Mouse (Mus musculus) G1E-ER4 (cell line): ENCODE measurements around the gene Cipc. TPM values are rescaled to one million over a fixed set of nuclear protein-coding genes. Genes with fewer than 3 reads are reported as not detected.

ENCODE experiments used
- GATA1 ChIP-seq: IDR thresholded peaks from one replicate; pipeline ENCODE4 v1.8.0; 2012; ENCODE audit warnings: low read length, inconsistent platforms
- polyA plus RNA-seq: library from polyadenylated mRNA; stranded (reverse); fragments of >175 nt; gene quantifications from 2 replicates; pipeline ENCODE4 v1.2.3, GENCODE M21; 2012

Gene Cipc
- polyA plus RNA-seq, 1 experiment: 28.6 TPM

DNA sequence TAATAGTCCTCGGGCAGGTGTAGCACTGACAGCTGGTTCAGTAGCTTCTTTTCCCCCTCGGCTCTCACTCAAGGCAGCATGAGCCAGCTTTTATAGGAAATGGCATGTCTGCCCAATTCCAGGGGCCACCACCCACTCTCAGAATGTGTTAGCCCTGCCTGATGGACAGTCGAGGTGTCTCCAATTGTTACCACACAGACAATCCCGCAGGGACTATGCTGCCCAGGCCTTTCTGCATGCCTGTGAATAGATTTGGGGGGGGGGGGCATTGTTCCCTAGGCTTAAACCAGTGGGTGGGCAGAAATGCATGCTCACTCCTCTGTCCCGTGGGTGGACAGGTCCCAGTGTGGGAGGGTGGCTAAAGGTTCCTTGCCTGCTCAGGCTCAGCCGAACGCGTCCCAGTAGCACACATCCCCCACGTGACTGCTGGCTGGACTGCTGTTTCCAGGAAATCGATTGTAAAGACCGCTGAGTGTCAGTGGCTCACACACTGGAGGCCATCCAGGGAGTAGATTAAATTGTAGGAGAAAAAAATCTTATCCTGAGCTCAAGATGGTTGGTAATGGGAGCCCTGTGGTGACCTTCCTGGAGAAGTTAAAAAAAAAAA lies 28.4 kb upstream of the Cipc start:
- TF ChIP-seq GATA1: no peak

DNA sequence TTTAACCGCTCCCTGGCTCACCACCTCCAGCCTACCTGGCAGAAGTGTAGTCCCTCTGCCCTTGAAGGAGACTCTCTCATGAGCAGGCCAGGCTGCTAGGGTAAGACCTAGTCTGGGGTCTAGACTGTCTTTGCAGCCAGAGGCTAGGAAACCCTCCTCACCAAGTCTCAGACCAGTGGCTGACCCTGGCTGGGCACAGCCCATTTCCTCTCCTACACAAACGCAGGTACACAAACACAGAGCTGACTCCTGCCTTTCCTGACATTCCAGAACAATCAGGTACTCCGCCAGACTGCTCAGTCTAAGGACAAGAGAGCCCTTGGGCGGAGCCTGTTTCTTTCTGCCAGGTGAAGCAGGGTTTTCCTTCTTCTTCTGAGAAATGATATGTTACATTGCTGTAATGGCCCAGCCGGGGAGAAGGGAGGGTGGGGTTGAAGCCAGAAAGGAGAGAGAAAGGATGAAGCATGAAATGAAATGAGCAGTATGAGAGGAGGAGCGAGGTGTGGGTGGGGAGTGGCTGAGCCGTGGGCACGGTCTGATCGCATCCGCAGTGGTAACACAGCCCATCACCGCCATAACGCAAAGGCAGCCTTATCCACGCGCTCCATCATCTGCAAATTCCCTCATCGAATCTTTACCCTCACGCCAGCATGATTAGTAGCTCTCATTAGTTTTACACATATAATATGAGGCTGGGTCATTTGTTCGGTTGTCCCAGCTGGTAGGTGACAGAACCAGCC lies 27.7 kb upstream of the Cipc start:
- no peak for TF ChIP-seq GATA1

- TF ChIP-seq GATA1: no peak
Observed at GRCm38 (mm10) chr12:86923837-86924236, 23.0 kb upstream of the Cipc start.

DNA sequence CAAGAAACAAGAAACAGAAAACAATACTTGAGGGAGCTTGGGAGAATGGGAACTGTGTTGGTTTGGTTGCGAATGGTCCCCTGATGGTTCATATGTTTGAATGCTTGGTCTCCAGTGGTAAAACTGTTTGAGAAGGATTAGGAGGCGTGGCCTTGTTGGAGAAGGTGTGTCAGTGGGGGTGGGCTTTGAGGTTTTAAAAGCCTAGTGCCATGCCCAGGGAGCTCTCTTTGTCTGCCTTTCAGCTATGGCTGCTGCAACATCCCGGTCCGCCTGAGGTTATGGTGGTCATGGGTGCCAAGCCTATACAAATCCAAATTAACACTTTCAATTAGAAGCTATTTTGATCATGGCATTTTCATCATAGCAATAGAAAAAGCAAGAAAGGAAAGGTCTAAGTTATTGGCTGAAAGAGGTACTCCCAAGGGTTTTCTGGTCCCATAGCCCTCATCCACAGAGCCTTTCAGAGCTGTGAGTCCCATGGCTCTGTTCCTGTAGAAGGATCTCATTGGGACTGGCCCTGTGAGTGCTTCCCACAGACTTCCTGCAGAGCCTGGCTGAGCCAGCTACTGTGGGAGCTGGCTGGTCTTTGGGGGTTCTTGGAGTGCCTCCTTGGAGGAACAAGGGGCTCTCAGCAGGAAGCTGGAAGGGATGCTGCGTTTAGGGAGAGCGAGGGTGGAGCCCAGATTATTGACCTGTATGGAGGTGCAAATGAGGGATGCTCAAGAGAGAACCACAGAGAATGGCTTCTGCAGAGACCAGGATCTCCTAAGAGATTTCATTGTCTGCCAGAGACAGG lies 15.7 kb upstream of the Cipc start:
- no peak for TF ChIP-seq GATA1

DNA sequence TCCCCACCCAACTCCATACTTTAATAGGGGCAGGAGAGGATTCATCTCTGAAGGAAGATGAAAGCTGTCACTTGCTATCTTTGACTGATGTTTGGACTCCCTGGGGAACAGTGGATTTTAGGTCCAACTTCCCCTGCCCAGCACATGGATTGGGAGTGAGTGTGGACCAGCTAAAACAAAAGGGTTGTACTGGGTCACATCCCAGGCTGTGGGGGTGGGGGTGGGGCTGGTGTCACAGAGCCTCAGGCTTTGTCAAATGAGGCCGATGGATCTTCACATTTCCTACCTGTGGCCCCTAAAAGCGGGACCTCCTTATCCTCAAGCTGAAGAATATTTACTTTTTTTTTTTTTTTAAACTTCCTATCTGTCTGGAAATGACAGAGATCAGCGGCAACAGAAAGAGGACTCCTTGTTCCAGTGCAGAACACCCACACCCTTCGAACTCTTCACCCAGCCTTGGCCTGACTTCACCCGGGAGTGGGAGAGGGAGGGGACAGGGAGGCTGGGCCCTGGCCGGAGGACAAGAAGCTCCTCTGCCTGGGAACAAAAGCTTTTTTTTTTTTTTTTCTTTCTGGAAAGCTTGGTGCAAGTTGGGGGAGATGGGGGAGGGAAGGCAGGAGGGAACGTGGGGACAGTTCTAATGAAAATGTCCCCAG lies 14.8 kb upstream of the Cipc start:
- TF ChIP-seq GATA1: no peak

GRCm38 (mm10) chr12:86932575-86932952 lies 14.3 kb upstream of the Cipc start:
- no peak for TF ChIP-seq GATA1

DNA sequence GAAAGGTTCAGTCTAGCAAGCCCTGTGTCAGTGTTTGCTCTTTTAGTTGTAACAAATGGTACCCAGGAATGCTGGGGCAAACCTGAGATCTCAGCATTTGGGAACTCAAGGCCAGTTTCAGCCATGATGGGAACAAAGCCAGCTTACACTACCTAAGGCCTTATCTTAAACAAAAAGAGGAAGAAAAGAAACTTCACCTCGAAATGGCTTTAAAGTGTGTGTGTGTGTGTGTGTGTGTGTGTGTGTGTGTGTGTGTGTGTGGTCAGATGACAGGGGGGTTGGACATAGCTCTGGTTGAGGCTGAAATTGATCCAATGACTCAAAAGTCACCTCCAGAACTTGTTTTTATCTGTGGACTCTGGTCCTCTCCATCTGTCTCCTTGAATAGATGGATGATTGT lies 12.1 kb upstream of the Cipc start:
- TF ChIP-seq GATA1: no peak

DNA sequence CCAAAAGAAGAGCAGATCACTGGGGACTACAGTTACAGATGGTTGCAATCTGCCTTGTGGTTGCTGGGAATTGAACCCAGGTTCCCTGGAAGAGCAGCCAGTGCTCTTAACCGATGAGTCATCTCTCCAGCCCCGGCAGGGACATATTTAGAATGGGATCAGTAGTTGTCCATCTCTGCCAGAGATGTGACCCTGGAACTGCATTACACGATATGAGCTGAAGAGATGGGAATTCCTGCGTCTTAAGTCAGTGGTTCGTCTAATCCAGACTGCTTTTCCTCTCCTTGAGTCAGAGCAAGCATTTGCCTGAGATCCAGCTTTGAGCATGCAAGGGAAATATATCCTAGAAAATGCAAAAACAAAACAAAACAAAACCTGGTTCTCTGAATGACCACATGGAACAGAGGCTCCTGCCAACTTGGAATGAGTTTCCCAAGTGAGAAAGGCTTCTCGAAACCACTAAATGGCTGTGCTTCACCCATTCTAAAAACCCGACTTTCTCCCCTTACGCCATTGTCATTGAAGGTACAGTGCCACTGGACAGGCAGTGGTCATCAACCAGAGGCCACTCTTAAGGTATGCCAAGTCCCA lies 11.1 kb upstream of the Cipc start:
- no peak for TF ChIP-seq GATA1

GRCm38 (mm10) chr12:86936587-86937343 lies 10.1 kb upstream of the Cipc start:
- no peak for TF ChIP-seq GATA1

DNA sequence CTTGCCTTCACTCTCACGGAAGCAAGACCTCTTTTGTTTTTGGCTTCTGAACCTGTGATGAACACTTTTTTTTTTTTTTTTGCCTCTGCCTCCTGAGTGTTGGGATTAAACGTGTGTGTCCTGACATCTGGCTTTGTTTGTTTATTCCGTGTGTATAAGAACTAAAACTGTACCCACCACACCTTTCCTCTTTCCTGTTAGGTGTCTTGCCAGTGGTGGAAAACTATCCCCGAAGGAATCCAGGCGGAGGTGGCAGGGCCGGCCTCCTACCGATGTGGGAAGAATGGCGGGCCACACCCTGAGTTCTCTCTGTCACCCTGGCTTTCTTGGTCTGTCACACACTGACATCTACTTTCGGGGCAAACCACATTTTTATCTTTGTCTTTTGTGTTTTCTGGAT lies 8.3 kb upstream of the Cipc start:
- no peak for TF ChIP-seq GATA1

DNA sequence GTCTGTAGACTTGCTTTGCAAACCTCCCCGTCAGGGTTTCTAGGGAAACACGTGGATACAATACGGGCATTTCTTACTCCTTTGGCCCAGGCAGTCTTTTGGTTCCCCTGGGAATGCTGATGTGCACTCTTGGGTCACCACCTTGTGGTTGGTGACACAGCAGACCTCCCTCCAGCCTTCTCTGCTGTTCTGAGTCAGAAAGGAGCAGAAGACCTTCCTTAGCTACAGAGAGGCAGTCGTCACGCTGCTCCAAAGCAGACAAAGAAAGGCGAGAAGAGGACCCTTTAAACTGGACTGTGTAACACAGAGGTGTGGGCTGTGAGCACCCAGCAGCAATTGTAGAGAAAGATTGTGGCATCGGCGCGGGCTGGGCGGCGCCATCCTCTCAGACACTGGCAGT lies 5.7 kb upstream of the Cipc start:
- TF ChIP-seq GATA1: no peak

- no peak for TF ChIP-seq GATA1
Observed at GRCm38 (mm10) chr12:86941734-86942486, 4.9 kb upstream of the Cipc start.

DNA sequence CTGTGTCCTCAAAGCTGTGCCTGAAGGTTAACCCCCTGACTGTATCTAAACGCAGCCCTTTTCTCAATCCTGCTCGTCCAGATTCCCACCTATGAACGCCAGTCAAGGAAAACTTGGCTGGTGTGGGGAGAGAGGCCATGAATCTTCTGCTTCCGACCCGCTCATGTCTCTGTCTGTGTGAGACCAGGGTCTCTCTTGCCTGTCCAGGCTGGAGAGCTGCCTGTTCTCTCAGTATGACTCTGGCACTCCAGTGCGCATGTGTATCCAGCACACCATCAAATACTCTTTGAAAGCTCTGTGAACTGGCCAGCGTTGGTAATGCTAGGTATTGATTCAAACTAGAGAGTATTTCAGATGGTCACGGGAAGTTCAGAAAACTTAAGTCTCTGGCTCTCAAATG lies 3.4 kb upstream of the Cipc start:
- TF ChIP-seq GATA1: no peak

DNA sequence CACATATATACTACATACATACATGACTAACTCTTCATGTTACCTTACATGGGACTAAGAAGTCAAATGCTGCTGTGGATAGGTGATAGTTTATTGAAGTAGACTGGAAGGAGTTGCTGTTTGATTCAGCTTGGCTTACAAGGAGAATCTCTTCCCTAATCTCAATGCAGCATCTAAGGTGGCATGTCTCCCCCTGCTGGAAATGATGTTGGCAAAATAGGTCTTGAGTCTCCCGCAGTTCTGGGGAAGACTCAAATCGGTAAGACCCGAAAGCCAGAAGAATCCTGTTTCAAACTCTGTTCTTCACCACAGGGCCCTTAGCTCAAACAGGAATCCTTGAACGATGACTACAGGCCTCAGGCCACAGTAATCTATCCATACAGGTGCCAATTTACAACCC lies 1.7 kb upstream of the Cipc start:
- peak; percentile 78 for TF ChIP-seq GATA1
